Mouse (Mus musculus) embryonic facial prominence, embryonic 14.5 days (tissue): ENCODE data around the gene Vamp5. TPM values are rescaled to one million over a fixed set of nuclear protein-coding genes. Genes with fewer than 3 reads are reported as not detected.
A peak's percentile ranks its signal among the peaks of the same experiment; 100 is the strongest.

Source experiments
- ATAC-seq: fragments of 200-750 bp; cut with Nextera tagmentation; 2 replicates; pipeline ENCODE4 v1.8.0; 2017; ENCODE audit warnings: low read depth, moderate number of reproducible peaks, moderate TSS enrichment
- DNase-seq: peaks from one replicate; pipeline ENCODE4 v3.0.0-alpha.2; 2015; ENCODE audit warnings: low spot score
- H3K27ac ChIP-seq: fragments of 300-500 bp; sonication (generic); replicated peaks from 2 replicates; pipeline ENCODE4 v1.5.1; 2014; ENCODE audit warnings: low read depth, mild to moderate bottlenecking, low read length, moderate library complexity
- H3K27me3 ChIP-seq: fragments of 300-500 bp; sonication (generic); replicated peaks from 2 replicates; pipeline ENCODE4 v1.6.1; 2014; ENCODE audit warnings: low read length; ENCODE audit not compliant: control insufficient read depth, insufficient read depth
- H3K36me3 ChIP-seq: fragments of 300-500 bp; sonication (generic); 2 replicates; pipeline ENCODE4 v1.6.1; 2014; ENCODE audit warnings: low read length, mixed read lengths; ENCODE audit not compliant: control insufficient read depth, insufficient read depth
- H3K4me1 ChIP-seq: fragments of 300-500 bp; sonication (generic); 2 replicates; pipeline ENCODE4 v1.6.1; 2014; ENCODE audit warnings: antibody characterized with exemption, low read length; ENCODE audit not compliant: control insufficient read depth, insufficient read depth
- H3K4me2 ChIP-seq: fragments of 300-500 bp; sonication (generic); 2 replicates; pipeline ENCODE4 v1.6.1; 2014; ENCODE audit warnings: low read depth, mild to moderate bottlenecking, low read length, moderate library complexity, mixed read lengths
- H3K4me3 ChIP-seq: fragments of 300-500 bp; sonication (generic); 2 replicates; pipeline ENCODE4 v1.5.1; 2014; ENCODE audit warnings: low read depth, mild to moderate bottlenecking, low read length
- H3K9ac ChIP-seq: fragments of 300-500 bp; sonication (generic); 2 replicates; pipeline ENCODE4 v1.6.1; 2014; ENCODE audit warnings: low read depth, mild to moderate bottlenecking, low read length, moderate library complexity, mixed read lengths
- H3K9me3 ChIP-seq: fragments of 300-500 bp; sonication (generic); 2 replicates; pipeline ENCODE4 v1.6.1; 2016; ENCODE audit warnings: low read length; ENCODE audit not compliant: control insufficient read depth
- WGBS: fragments of 180-500 bp; shearing (Covaris S2); extraction: QIAGEN DNeasy Blood & Tissue Kit; methylation state at CpG from one replicate; pipeline ENCODE4 v1.1.7; 2014; 5-methylcytosine and 5-hydroxymethylcytosine counted together
- polyA plus RNA-seq: library from polyadenylated mRNA; unstranded; fragments of >200 nt; fragmentation: Nextera tagmentation; extraction: Ambion mirVana; gene quantifications from 2 replicates; pipeline ENCODE4 v1.2.1, GENCODE M21; 2014

Vamp5 gene
- polyA plus RNA-seq, 1 experiment from 2014 or later, result 20.3 TPM

DNA sequence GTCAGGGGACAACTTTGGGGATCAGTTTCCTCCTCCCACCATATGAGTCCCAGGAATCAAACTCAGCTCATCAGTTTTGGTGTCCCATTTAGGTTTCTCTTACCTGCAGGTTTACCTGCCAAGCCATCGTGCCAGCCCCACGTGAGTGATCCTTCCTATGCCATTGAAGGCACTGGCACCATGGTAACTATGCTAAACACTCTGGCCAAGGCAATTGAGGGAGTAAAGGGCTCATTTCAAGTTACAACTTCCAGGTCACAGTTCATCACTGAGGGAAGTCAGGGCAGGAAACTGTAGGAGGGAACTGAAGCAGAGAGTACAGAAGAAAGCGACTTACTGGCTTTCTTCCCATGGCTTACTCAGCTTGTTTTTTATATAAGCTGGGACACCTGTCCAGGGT lies 14.0 kb downstream of the Vamp5 start:
- Histone ChIP-seq H3K4me3 (no peak overlapping the region), H3K27me3 (no peaks in the 10 kb centered on the region), H3K36me3 (no peaks in the 10 kb centered on the region), H3K9me3 (no peaks in the 10 kb centered on the region), H3K4me2 (no peak overlapping the region), H3K4me1 (peaks cover 10% of the 10 kb centered on the region), H3K27ac (no peak overlapping the region), H3K9ac (no peak overlapping the region)
- WGBS, result 66% methylated on average over 3 of the region's 3 CpGs
- ATAC-seq, result no peak
- no peak for DNase-seq

DNA sequence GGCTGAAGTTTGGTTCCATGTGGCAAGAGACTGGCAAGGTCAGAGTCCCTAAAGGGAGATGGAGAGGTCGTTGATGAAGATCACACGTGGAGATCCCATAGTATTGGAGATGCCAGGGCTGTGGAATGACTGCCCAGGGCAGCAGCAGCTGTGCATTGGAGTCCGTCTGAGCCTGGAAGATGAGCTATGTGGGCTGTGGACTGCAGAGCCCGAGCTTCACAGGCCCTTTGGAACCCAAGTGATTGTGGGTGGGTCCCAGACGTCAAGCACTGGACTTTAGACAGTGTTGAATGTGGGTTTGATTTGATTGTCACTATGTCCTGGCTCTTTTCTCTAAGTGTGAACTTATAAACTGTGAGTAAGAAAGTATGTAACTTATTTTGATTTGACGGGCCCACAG lies 15.3 kb downstream of the Vamp5 start:
- 74% methylated on average over 6 of the region's 6 CpGs for WGBS
- no peaks in the 10 kb centered on the region for H3K27me3 ChIP-seq
- H3K9ac ChIP-seq, result no peak overlapping the region
- H3K4me1 ChIP-seq, result peaks cover 9% of the 10 kb centered on the region
- no peak for ATAC-seq
- H3K4me2 ChIP-seq, result no peak overlapping the region
- DNase-seq, result no peak
- no peak overlapping the region for H3K27ac ChIP-seq
- H3K4me3 ChIP-seq, result no peak overlapping the region
- no peaks in the 10 kb centered on the region for H3K9me3 ChIP-seq
- H3K36me3 ChIP-seq, result peaks cover 7% of the 10 kb centered on the region; the same call in 1 of the 2 replicates

DNA sequence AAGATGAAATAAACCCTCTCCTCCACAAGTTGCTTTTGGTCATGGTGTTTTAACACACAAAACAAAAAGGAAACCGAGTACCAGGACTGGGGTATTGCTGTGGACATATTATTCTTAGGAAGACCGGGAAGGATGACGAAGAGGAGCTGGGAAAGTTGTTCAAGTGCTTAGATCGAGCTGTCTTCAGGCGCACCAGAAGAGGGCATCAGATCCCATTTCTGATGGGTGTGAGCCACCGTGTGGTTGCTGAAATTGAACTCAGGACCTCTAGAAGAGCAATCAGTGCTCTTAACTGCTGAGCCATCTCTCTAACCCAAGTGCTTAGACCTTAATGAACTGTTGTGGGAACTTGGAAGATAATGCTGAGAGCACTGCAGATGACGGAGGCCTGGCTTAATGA lies 16.3 kb downstream of the Vamp5 start:
- no peak overlapping the region for H3K27ac ChIP-seq
- 0 out of 2 replicates have a peak overlapping the region, but pooled peaks have one; percentile 6 for H3K9ac ChIP-seq
- ATAC-seq, result no peak
- no peaks in the 10 kb centered on the region for H3K27me3 ChIP-seq
- H3K9me3 ChIP-seq, result no peaks in the 10 kb centered on the region
- H3K4me2 ChIP-seq, result no peak overlapping the region
- no peak for DNase-seq
- H3K4me3 ChIP-seq, result no peak overlapping the region
- 49% methylated on average over 7 of the region's 7 CpGs for WGBS
- peaks cover 9% of the 10 kb centered on the region for H3K4me1 ChIP-seq
- H3K36me3 ChIP-seq, result peaks cover 17% of the 10 kb centered on the region; the same call in 1 of the 2 replicates

DNA sequence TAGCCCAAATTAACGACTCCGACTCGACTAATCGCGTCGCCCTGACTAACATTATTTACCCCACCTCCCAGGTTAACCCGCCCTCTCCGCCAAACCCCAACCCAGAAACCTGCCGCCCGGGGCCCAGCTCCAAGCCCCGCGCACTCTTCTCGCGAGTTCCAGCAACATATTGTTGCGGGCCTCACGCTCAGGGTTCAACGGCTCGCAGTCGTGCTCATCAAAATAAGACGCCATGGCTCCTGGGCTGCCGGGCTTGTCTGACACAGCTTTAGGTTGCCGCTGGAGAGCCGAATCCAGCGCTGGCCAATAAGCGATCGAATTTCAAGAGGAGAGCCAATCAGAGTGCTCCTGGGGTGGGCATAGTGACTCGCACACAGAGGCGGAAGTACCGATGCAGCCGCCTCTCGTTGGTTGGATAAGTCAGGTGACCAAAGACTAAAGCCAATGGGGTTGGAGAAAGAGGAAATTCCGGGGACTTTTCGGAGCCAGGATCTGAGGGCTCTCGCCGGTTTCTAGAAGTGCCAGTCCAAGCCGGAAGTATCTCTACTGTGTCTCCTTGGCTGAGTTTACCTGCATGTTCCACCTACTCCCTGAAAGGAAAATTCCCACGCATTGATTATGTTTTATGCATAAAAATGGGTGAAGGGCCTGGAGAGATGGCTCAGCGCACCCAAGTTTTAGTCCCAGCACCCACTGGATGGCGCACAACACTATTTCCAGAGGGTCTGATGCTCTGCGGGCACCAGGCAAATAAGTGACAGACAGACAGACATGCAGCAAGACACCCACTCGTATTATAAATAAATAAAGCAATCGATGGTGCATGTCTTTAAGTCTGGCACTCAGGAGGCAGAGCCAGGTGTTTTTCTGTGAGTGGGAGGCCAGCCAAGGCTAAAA lies 17.9 kb downstream of the Vamp5 start:
- Histone ChIP-seq H3K9ac (peak overlapping the region; percentile 75), H3K27me3 (no peaks in the 10 kb centered on the region), H3K36me3 (peaks cover 29% of the 10 kb centered on the region; the same call in 1 of the 2 replicates), H3K27ac (peak overlapping the region; percentile 77), H3K4me1 (peaks cover 9% of the 10 kb centered on the region), H3K4me2 (peak overlapping the region; percentile 75), H3K9me3 (no peaks in the 10 kb centered on the region), H3K4me3 (peak overlapping the region; percentile 70)
- WGBS, result 1% methylated on average over 42 of the region's 42 CpGs
- peak; percentile 100 for ATAC-seq
- DNase-seq, result peak; percentile 100

DNA sequence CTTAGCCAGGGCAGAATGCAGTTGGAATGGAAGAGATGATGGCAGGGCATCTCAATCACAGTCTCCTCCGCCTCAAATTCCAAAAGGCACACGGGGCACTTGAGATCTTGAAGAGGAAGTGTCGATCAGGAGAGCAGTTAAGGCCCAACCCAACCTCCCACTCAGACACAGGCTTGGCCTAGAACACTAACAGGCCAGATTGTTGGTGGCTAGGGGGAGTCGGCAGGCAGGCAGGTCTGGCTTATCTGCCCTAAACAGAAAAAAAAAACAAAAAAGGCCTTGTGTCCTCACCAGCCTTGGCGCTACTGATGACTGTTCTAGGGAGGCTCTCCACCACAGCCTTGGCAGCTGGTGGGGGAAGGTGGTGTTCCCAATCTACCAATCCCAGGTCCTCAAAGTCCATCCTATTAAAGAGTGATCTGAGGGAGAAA lies 19.1 kb downstream of the Vamp5 start:
- WGBS, result 58% methylated on average over 5 of the region's 5 CpGs
- no peaks in the 10 kb centered on the region for H3K9me3 ChIP-seq
- no peak overlapping the region for H3K27ac ChIP-seq
- DNase-seq, result no peak
- H3K36me3 ChIP-seq, result peaks cover 29% of the 10 kb centered on the region; the same call in 1 of the 2 replicates
- no peaks in the 10 kb centered on the region for H3K27me3 ChIP-seq
- H3K4me2 ChIP-seq, result peak overlapping the region; percentile 75
- peak overlapping the region; percentile 70 for H3K4me3 ChIP-seq
- H3K4me1 ChIP-seq, result peaks cover 13% of the 10 kb centered on the region
- peak overlapping the region; percentile 75 for H3K9ac ChIP-seq
- ATAC-seq, result no peak

DNA sequence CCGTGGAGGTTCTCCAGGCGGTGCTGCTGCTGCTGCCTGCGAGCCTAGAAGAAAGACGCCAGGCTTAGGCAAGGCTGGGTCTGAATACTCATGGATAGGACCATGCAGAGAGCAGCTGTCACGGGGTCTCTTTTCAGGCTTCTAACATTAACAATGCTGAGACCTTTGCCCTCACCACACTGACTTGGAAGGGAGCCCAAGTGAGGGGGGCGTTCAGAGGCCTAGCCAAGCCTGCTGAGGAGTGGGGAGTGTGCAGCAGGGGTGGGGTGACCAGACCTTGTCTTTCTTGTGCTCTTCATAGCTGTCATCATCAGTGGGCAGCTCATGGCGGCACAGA lies 19.7 kb downstream of the Vamp5 start:
- Histone ChIP-seq H3K4me2 (no peak overlapping the region), H3K9ac (peak overlapping the region; percentile 8; the same call in 1 of the 2 replicates), H3K4me1 (peaks cover 13% of the 10 kb centered on the region), H3K27ac (no peak overlapping the region), H3K4me3 (no peak overlapping the region), H3K27me3 (no peaks in the 10 kb centered on the region), H3K9me3 (no peaks in the 10 kb centered on the region), H3K36me3 (peaks cover 29% of the 10 kb centered on the region; the same call in 1 of the 2 replicates)
- WGBS, result 78% methylated on average over 7 of the region's 7 CpGs
- ATAC-seq (no peak), DNase-seq (no peak)

DNA sequence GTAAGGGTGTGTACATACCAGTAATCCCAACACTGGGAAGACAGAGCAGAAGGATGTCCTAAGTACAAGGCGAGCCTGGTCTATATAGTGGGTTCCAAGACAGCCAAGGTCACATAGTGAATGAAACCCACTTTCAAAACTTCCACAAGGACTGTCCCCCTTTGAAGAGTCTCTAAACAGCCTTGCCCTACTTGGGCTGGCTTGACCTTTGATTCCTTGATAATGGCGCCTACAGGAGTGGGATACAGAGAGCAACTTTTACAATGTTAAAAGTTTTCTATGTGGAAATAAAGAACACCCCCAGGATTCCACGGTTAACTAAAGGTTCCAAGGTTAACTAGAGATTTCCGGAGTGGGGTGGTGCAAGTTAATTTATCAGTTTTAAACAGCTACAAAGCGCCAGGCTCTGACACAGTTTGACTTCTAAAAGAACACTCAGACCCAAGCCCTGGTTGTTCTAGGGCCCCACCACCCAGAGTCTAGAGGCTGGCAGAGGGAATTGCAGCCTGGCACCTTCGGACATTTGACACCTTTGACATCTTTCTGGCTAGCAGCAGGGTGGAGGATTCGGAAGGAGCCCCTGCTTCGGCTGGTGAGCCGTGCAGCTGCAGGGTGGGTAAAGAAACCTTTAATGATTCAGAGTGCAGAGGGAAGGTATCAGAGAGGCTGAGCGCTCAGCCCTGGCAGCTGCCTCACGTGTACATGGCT lies 20.2 kb downstream of the Vamp5 start:
- ATAC-seq (no peak), DNase-seq (no peak)
- Histone ChIP-seq H3K4me3 (no peak overlapping the region), H3K9ac (peak overlapping the region; percentile 8; the same call in 1 of the 2 replicates), H3K27me3 (no peaks in the 10 kb centered on the region), H3K27ac (no peak overlapping the region), H3K9me3 (no peaks in the 10 kb centered on the region), H3K4me2 (no peak overlapping the region), H3K36me3 (peaks cover 29% of the 10 kb centered on the region; the same call in 1 of the 2 replicates), H3K4me1 (peaks cover 13% of the 10 kb centered on the region)
- WGBS, result 74% methylated on average over 11 of the region's 11 CpGs

DNA sequence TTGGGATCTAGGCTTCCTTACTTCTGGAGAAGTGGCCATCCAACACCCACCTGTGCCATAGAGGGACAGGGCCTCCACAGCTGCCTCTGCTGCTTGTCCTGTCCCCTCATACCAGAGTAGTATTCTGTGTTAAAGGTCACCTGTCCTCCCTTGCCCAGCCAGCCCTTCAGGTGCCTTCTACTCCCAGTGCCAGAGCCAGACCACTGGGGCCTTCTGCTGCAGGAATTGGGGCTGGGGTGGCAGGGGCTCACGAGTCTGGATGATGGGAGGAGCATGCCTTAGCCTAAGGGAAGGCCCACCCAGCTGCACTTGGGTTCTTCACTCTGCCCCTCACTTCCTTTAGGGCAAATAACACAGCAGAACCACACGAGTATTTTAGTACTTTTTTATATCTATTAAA lies 20.9 kb downstream of the Vamp5 start:
- Histone ChIP-seq H3K4me2 (no peak overlapping the region), H3K9me3 (no peaks in the 10 kb centered on the region), H3K27ac (no peak overlapping the region), H3K36me3 (peaks cover 29% of the 10 kb centered on the region; the same call in 1 of the 2 replicates), H3K4me3 (no peak overlapping the region), H3K27me3 (no peaks in the 10 kb centered on the region), H3K9ac (no peak overlapping the region), H3K4me1 (peaks cover 19% of the 10 kb centered on the region)
- DNase-seq, result no peak
- no peak for ATAC-seq
- WGBS, result 66% methylated on average over 2 of the region's 2 CpGs
